Mouse (Mus musculus): Measurements from ENCODE around the gene Utrn.
"Not testable (repeated sequence)": the region's sequence is repeated elsewhere in the genome, so short reads cannot be mapped to it uniquely, and the experiment has no call there.

Utrn gene

GRCm38 (mm10) chr10:12658023-12658744 lies 211.0 kb downstream of the Utrn start:
- no peak for DNase-seq

GRCm38 (mm10) chr10:12652988-12653387 lies 216.2 kb downstream of the Utrn start:
- DNase-seq = no peak

- DNase-seq = no peak
These were observed 223.0 kb downstream of the Utrn start for GRCm38 (mm10) chr10:12646119-12646518.

- DNase-seq = no peak
These were observed 225.8 kb downstream of the Utrn start for GRCm38 (mm10) chr10:12643336-12643735.

GRCm38 (mm10) chr10:12639638-12640037 lies 229.5 kb downstream of the Utrn start:
- DNase-seq = no peak

GRCm38 (mm10) chr10:12633965-12634364 lies 235.2 kb downstream of the Utrn start:
- no peak for DNase-seq

GRCm38 (mm10) chr10:12630933-12631332 lies 238.2 kb downstream of the Utrn start:
- no peak for DNase-seq

- no peak for DNase-seq
These were observed 250.8 kb downstream of the Utrn start for GRCm38 (mm10) chr10:12618397-12618796.

- no peak for DNase-seq
These were observed 253.4 kb downstream of the Utrn start for GRCm38 (mm10) chr10:12615723-12616122.

GRCm38 (mm10) chr10:12614465-12615199 lies 254.5 kb downstream of the Utrn start:
- DNase-seq = peak; percentile 23

- no peak for DNase-seq
These were observed 256.8 kb downstream of the Utrn start for GRCm38 (mm10) chr10:12612235-12612863.

GRCm38 (mm10) chr10:12609896-12610295 lies 259.3 kb downstream of the Utrn start:
- DNase-seq = no peak

- no peak for DNase-seq
These were observed 260.5 kb downstream of the Utrn start for GRCm38 (mm10) chr10:12608634-12609033.

- DNase-seq = not testable (repeated sequence)
These were observed 262.0 kb downstream of the Utrn start for GRCm38 (mm10) chr10:12607180-12607579.

- DNase-seq = no peak
These were observed 273.8 kb downstream of the Utrn start for GRCm38 (mm10) chr10:12595379-12595778.

GRCm38 (mm10) chr10:12594958-12595357 lies 274.2 kb downstream of the Utrn start:
- no peak for DNase-seq

GRCm38 (mm10) chr10:12593071-12593470 lies 276.1 kb downstream of the Utrn start:
- no peak for DNase-seq

- no peak for DNase-seq
These were observed 277.2 kb downstream of the Utrn start for GRCm38 (mm10) chr10:12591946-12592345.

- no peak for DNase-seq
These were observed 281.1 kb downstream of the Utrn start for GRCm38 (mm10) chr10:12588051-12588450.

- DNase-seq = no peak
These were observed 281.8 kb downstream of the Utrn start for GRCm38 (mm10) chr10:12587318-12587717.

GRCm38 (mm10) chr10:12586825-12587224 lies 282.3 kb downstream of the Utrn start:
- DNase-seq = no peak

GRCm38 (mm10) chr10:12586200-12586599 lies 283.0 kb downstream of the Utrn start:
- no peak for DNase-seq

- DNase-seq = no peak
These were observed 285.7 kb downstream of the Utrn start for GRCm38 (mm10) chr10:12583473-12583872.

GRCm38 (mm10) chr10:12579048-12579447 lies 290.1 kb downstream of the Utrn start:
- no peak for DNase-seq
